Mouse (Mus musculus) liver, postnatal 0 days (tissue): ENCODE results near the gene Sft2d2.

Source experiments
- CTCF ChIP-seq: sonication (generic); IDR thresholded peaks from 2 replicates; pipeline ENCODE4 v1.5.1; 2016; ENCODE audit warnings: antibody characterized with exemption, low read depth
- EP300 ChIP-seq: IDR thresholded peaks from 2 replicates; pipeline ENCODE4 v1.6.1; 2016; ENCODE audit warnings: antibody characterized with exemption, low read depth, mild to moderate bottlenecking

- no peak for TF ChIP-seq CTCF
- no peak for TF ChIP-seq EP300
Observed at GRCm38 (mm10) chr1:165201445-165202012, 7.3 kb upstream of the Sft2d2 start.
